ENCODE assay signal across 8 mouse cellular contexts in genomic region chrX:7714135-7714899, GRCm38 (mm10). TPM values are rescaled to one million over a fixed set of nuclear protein-coding genes. Genes with fewer than 3 reads are reported as not detected.
DNase-seq lines count a peak whose midpoint lies in the region; ATAC-seq lines count a peak whose summit lies in the region.
"Not testable (repeated sequence)": the region's sequence is repeated elsewhere in the genome, so short reads cannot be mapped to it uniquely, and the experiment has no call there.

Wdr45 (plus strand) TSS chrX:7714333.

- intact Hi-C loops in gastrocnemius, postnatal 14 days (cut with DNase I; ENCODE audit: low total_unique reads); left cerebral cortex, postnatal 10 days (cut with DNase I): not testable (repeated sequence)

- peak; percentile 94 to 96 for DNase-seq in adrenal gland, adult (ENCODE audit: inconsistent age in 2 of 2, low spot score in 1 of 2)
- DNase-seq in embryo, embryonic 10.5 days (ENCODE audit: low spot score) = peak; percentile 95
- DNase-seq in gastrocnemius, postnatal 14 days = peak; percentile 92
- DNase-seq in left cerebral cortex, postnatal 10 days (ENCODE audit: extremely low spot score in 1 of 2, low spot score in 2 of 2) = peak; percentile 92 to 95
- peak; percentile 87 for DNase-seq in right cerebral cortex, postnatal 25 days
- peak; percentile 89 for DNase-seq in urinary bladder, postnatal 4 days (ENCODE audit: low spot score in 2 of 2)

- ATAC-seq in inflammation-experienced regulatory T-cells, adult 6 months = peak; percentile 95
- ATAC-seq in megakaryocyte-erythroid progenitor cell, adult 5-6 weeks (replicated peaks; ENCODE audit: low FRiP score, low TSS enrichment, poor library complexity, severe bottlenecking) = peak; percentile 100

RNA-seq across cellular contexts. Expression of gene Wdr45, which starts in this region (rescaled TPM):
- total RNA-seq in gastrocnemius, postnatal 14 days (2021) = 10 to 100 TPM; 20.4 to 22.8 TPM
- 10 to 100 TPM; 39.0 to 53.6 (median 47.3) TPM for polyA plus RNA-seq in inflammation-experienced regulatory T-cells, adult 6 months (2017; shearing (Covaris generic))
- total RNA-seq in left cerebral cortex, postnatal 10 days (2021) = 10 to 100 TPM; 38.5 to 43.3 TPM
- 20.5 and 36.9 TPM in 2 replicates for total RNA-seq in megakaryocyte-erythroid progenitor cell, adult 5-6 weeks (2014; fragmentation: Nextera tagmentation)
- 20.2 and 23.8 TPM in 2 replicates for total RNA-seq in megakaryocyte-erythroid progenitor cell, adult 5-6 weeks (2017)

Comparison
In these comparisons a context has a peak if more than half of its experiments do, and no peak if none do; other contexts are left out.
1. Peak in every context shown above with its lines: DNase-seq and ATAC-seq.